Mouse (Mus musculus) cortical plate, adult 2 months (tissue): ENCODE data around the gene Tiam2.

Source experiments
- CTCF ChIP-seq: fragments of 200-500 bp; IDR thresholded peaks from 2 replicates; pipeline ENCODE4 v1.5.1; 2011; ENCODE audit warnings: mild to moderate bottlenecking, control low read depth, low read length; ENCODE audit not compliant: insufficient read depth; ENCODE audit errors: extremely low read depth
- POLR2A ChIP-seq: fragments of 200-500 bp; IDR thresholded peaks from 2 replicates; pipeline ENCODE4 v1.6.1; 2011; ENCODE audit warnings: mild to moderate bottlenecking, low read length, control low read depth; ENCODE audit not compliant: insufficient read depth; ENCODE audit errors: extremely low read depth

DNA sequence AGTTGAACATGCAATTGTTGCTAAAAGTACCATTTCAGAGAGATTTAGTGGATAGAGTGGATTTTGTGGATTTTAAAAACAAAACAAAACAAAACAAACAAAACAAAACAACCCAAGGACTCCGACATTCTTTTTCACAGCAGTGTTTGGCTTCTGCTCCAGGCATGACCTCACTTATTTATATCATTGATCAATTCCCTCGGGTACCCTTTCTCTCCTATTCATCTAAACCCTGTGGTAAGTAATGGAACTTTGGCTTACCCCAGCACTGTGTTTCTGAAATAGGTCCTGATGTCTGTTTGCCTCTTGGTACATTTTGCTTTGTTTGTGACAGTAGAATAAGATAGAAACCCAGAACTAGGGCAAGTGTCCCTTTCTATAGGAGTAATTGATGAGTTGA lies 52.2 kb downstream of the Tiam2 start:
- no peak for TF ChIP-seq POLR2A
- TF ChIP-seq CTCF, result no peak
